Mouse (Mus musculus) right cerebral cortex, adult 18-20 months (tissue): ENCODE results near the gene Pop7.

Experiments
- DNase-seq: peaks from one replicate; pipeline ENCODE4 v3.0.0; 2022; ENCODE audit warnings: mixed read lengths

Pop7 gene

GRCm38 (mm10) chr5:137491559-137491958, 10.8 kb downstream of the Pop7 start:
- no peak for DNase-seq

DNA sequence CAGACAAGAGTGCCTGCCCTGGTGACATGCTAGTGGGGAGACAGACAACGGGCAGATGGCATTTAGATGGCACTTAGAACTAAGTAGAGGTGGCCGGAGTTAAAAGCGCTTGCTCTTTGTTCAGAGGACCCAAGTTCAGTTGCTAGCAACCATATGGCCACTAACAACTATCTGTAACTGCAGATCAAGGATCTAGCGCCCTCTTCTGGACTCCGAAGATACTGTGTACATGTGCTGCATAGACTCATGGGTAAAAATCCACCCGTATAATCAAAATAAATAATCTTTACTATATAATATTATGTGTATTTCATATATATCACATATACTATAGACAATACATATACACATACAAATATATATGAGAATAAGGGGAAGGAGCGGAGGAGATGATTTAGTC, 14.7 kb downstream of the Pop7 start:
- DNase-seq = no peak

DNA sequence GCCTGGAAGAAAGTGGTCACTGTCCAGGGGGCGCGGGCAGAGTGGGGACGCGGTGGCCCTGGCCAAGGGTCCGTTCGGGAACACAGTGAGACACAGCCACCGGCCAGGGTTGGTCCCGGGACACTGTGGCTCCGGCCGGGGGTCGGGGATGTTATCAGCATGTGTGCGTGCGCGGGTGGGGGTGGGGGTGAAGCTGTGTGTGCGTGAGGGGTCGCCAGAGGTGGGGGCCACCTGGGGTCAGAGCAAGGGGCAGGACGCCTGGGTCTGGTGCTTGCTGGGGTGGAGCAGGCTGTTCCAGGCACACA, 16.5 kb downstream of the Pop7 start:
- DNase-seq = no peak

DNA sequence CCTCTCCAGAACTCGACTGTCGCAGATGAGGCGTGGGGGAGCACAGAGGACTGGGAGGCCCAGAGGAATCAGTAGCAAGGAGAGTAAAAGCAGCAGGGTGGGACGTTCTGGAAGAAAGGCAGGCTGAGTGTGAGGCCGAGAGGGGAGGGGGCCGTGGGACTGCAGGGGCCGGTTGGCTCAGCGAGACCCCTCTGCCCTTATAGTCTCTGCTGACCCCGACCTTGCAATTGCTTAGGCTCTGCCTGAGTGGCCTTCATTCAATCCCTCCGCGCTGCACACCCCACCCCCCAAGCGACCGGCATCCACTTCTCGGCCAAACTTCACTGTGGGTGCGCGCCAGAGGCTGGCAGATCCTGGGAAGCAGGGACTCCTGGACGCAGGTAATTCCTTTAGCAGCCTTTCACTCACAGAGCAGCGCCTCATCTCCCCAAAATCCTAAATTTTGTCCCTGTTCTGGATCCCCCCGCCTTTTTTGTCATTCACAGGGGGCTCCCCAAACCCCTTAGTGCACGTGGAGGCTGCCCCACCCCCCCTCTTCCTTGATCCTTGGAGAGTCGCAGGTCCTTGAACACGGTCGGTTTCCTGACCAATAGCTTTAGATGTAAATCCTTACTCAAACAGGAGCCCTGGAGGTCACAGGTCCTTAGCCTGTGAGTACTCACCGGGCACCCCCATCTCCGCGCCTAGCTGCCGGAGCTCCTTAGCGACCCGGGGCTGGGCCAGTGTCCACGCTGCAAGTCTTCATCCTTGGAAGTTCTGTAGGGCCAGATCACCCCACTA, 17.1 kb downstream of the Pop7 start:
- DNase-seq = no peak

- no peak for DNase-seq
Measured at GRCm38 (mm10) chr5:137481897-137482296, 20.4 kb downstream of the Pop7 start.

DNA sequence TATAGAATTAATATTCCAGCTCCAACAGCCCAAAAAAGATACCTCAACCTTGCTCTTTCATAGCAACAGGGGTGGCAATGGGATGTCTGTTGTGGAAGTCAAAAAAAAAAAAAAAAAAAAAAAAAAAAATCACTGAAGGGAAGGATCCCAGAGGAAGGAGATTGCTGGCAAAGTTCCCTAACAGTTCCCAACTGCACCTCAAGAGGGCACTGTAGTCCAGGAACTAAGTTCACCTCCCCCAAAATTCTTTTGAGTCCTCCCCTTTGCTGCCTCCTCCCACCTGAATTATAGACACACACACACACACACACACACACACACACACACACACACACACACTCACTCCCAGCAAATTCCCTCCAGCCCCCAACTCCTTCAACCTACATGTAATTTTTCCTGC, 21.2 kb downstream of the Pop7 start:
- DNase-seq = peak; percentile 70

DNA sequence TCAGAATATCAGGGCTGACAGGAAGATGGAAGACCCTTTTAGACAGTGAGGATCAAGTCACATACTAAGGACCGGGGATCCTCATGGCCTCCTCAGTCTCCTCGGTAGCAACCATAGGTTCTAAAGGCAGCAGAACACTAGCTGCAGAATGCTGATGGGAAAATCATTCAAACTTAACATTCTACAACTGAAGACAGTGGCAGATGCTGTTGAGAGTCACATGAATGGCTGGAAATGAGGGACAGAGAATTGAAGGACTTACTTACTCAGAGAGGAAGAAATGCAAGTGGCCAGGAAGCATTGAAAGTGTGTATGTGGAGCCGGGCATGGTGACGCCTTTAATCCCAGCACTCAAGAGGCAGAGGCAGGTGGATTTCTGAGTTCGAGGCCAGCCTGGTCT, 25.4 kb downstream of the Pop7 start, which contains the start of gene Zan:
Gene Zan (minus strand): TSS at position 101 of the 400 bp plus-strand sequence.
- DNase-seq = no peak

- no peak for DNase-seq
Measured at GRCm38 (mm10) chr5:137474351-137474750, 28.0 kb downstream of the Pop7 start.

GRCm38 (mm10) chr5:137472252-137472904, 29.9 kb downstream of the Pop7 start:
- no peak for DNase-seq

- no peak for DNase-seq
Measured at GRCm38 (mm10) chr5:137466946-137467345, 35.4 kb downstream of the Pop7 start.

DNA sequence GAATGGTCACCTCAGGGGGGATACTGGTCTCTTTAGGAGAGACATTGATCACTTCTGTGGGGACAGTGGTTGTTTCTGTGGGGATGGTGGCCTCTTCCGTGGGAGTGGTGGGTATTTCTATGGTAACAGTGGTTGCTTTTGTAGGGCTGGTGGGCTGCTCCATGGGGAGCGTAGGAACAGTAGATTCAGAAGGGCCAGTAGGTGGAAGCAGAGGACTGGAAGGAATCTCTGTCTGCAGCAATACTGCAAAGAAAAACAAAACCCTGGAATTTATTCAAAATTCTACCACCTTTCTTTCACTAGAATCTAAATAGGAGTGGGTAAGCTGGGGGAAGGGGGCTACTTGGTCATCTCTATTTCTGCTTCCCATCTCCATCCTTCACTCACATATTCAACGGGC, 37.3 kb downstream of the Pop7 start:
- no peak for DNase-seq

DNA sequence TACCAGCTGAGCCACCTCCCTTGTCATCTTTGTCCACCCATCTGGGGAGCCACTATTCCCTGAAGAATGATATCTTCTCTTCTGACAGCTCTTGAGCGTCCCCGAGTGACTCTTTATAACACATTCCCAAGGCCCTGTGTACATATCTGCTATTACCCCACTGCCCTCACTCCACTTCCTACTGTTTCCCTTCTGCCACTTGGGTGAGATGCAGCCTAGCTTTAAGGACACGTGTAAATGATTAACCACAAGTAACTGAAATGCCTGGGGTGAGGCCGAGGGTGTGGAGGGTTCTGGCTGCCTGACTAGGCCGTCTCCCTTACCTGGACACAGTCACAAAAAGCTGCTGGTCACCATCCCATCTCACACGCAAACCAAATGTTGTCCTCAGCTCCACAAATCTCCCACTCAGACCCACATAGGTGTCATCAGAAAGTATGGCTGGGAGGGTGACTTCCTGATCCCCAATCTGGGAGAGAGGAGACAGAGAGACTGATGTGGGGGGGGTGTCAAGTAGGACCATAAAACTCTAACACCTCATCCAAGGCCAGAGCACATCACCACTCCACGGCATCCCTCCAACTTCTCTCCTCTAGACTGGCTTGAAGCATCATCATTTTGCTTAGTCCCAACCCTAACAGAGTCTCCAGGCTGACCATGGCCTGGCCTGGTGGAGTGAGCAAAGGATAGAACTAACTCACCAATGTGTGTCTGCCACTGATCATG, 46.3 kb downstream of the Pop7 start:
- no peak for DNase-seq

GRCm38 (mm10) chr5:137455206-137455605, 47.1 kb downstream of the Pop7 start:
- no peak for DNase-seq
